Mouse (Mus musculus) liver, embryonic 14.5 days (tissue): ENCODE results near the gene Atn1. TPM values are rescaled to one million over a fixed set of nuclear protein-coding genes. Genes with fewer than 3 reads are reported as not detected.

Source experiments
- ATAC-seq: fragments of 200-750 bp; cut with Nextera tagmentation; 2 replicates; pipeline ENCODE4 v1.8.0; 2017; ENCODE audit warnings: moderate number of reproducible peaks, mild to moderate bottlenecking, moderate library complexity; ENCODE audit not compliant: insufficient read depth
- DNase-seq, 3 experiments: peaks; one replicate each; pipeline ENCODE4 v3.0.0-alpha.2; 2012 to 2013; ENCODE audit warnings: low read depth in 3 of 3, low spot score in 3 of 3
- H3K27ac ChIP-seq: fragments of 300-500 bp; sonication (generic); 2 replicates; pipeline ENCODE4 v1.5.1; 2014; ENCODE audit warnings: moderate library complexity, mild to moderate bottlenecking, control low read depth, inconsistent platforms
- H3K27me3 ChIP-seq: fragments of 300-500 bp; sonication (generic); 2 replicates; pipeline ENCODE4 v1.6.1; 2014; ENCODE audit warnings: mild to moderate bottlenecking, low read length, moderate library complexity; ENCODE audit not compliant: control insufficient read depth, insufficient read depth
- H3K36me3 ChIP-seq: fragments of 300-500 bp; sonication (generic); replicated peaks from 2 replicates; pipeline ENCODE4 v1.6.1; 2014; ENCODE audit warnings: low read depth; ENCODE audit not compliant: control insufficient read depth, insufficient read depth
- H3K4me1 ChIP-seq, 2 experiments: fragments of 200-500 bp in 1 of 2; fragments of 300-500 bp in 1 of 2; sonication (generic) in 1 of 2; replicated peaks; 2 replicates each; pipeline ENCODE4 v1.6.1; 2012 to 2014; ENCODE audit warnings: antibody characterized with exemption in 1 of 2, inconsistent platforms in 1 of 2, low read length in 1 of 2; ENCODE audit not compliant: control insufficient read depth in 2 of 2, insufficient read depth in 2 of 2
- H3K4me2 ChIP-seq: fragments of 300-500 bp; sonication (generic); 2 replicates; pipeline ENCODE4 v1.6.1; 2014; ENCODE audit warnings: low read depth, mild to moderate bottlenecking, control low read depth, moderate library complexity
- H3K4me3 ChIP-seq, 2 experiments: fragments of 200-500 bp in 1 of 2; fragments of 300-500 bp in 1 of 2; sonication (generic) in 1 of 2; 2 replicates each; pipeline ENCODE4 v1.5.1; 2012 to 2014; ENCODE audit warnings: low read depth in 2 of 2, low read length in 2 of 2, mild to moderate bottlenecking in 2 of 2, control low read depth in 1 of 2, inconsistent platforms in 1 of 2, moderate library complexity in 1 of 2; ENCODE audit not compliant: insufficient read depth in 1 of 2
- H3K9ac ChIP-seq: fragments of 300-500 bp; sonication (generic); replicated peaks from 2 replicates; pipeline ENCODE4 v1.6.1; 2014; ENCODE audit warnings: mild to moderate bottlenecking, control low read depth, moderate library complexity
- H3K9me3 ChIP-seq: fragments of 300-500 bp; sonication (generic); 2 replicates; pipeline ENCODE4 v1.6.1; 2016; ENCODE audit warnings: low read length, mixed read lengths; ENCODE audit not compliant: control insufficient read depth
- CTCF ChIP-seq: IDR thresholded peaks from 2 replicates; pipeline ENCODE4 v1.5.1; 2016; ENCODE audit warnings: antibody characterized with exemption, low read depth, control low read depth
- EP300 ChIP-seq: IDR thresholded peaks from 2 replicates; pipeline ENCODE4 v1.6.1; 2016; ENCODE audit warnings: antibody characterized with exemption, low read depth
- WGBS: fragments of 180-500 bp; shearing (Covaris S2); extraction: QIAGEN DNeasy Blood & Tissue Kit; methylation state at CpG from one replicate; pipeline ENCODE4 v1.1.7; 2014; ENCODE audit not compliant: insufficient replicate concordance; 5-methylcytosine and 5-hydroxymethylcytosine counted together
- polyA plus RNA-seq, 2 experiments: library from polyadenylated mRNA; depleted of rRNA in 1 of 2; stranded (reverse) in 1 of 2; unstranded in 1 of 2; fragments of >200 nt; fragmentation: Nextera tagmentation in 1 of 2; extraction: Ambion mirVana in 1 of 2; gene quantifications; 2 replicates each; pipeline versions ENCODE4 v1.2.1 to v1.2.3; 2012 to 2014

The Atn1 gene
- polyA plus RNA-seq, 2 experiments: 0.58 to 2.8 TPM

DNA sequence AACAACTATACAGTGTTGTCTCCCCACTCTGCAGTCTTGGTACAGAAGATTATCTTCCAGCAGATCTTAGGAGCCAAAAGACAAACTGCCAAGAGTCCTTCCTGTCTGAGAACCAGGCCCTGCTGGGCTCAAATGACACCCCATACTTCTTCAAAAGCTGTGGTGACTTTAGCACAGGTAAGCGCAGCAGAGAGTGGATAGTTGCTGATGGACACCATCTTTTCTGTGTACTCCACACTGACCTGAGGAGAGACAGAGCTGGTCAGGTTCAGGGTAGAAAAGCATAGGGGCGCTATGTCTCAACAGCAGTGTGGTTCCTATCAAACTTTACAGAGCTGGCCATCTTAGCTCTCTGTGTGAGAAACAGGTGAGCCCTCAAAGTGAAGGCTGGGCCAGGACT is 51.9 kb downstream of the Atn1 start:
- Histone ChIP-seq H3K36me3 (peaks cover 84% of the 10 kb centered on the region), H3K9ac (no peak overlapping the region), H3K27me3 (no peaks in the 10 kb centered on the region), H3K4me2 (no peak overlapping the region), H3K4me3 (no peak overlapping the region), H3K27ac (no peak overlapping the region), H3K4me1 (peaks cover 0 to 2% of the 10 kb centered on the region in 2 experiments; a peak in 2 of 4 replicates), H3K9me3 (no peaks in the 10 kb centered on the region)
- 87% methylated on average over 2 of the region's 2 CpGs for WGBS
- TF ChIP-seq EP300: no peak
- TF ChIP-seq CTCF: no peak
- no peak for ATAC-seq
- no peak for DNase-seq

DNA sequence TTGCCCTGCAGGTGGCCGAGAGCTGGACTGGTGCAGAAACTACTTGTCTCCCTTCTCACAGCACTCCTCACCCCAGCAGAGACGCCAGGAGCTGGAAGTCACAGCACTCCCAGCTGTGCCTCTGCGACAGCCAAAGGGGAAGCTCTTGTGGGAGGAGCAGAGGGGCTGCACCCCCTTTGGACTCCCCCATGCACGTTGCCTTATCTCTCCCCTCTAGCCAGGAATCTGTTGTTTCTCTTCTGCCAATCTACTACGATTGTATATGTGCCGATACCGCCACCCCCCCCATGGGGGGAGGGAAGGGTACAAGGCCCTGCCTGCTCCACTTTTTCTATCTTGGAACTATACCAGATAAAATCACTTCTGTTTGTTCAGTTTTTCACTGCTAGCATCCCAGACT is 52.5 kb downstream of the Atn1 start:
- ATAC-seq (no peak), DNase-seq (no peak)
- Histone ChIP-seq H3K4me3 (no peak overlapping the region), H3K4me2 (no peak overlapping the region), H3K27me3 (no peaks in the 10 kb centered on the region), H3K27ac (no peak overlapping the region), H3K4me1 (peaks cover 0 to 2% of the 10 kb centered on the region in 2 experiments; a peak in 1 of 4 replicates), H3K9ac (no peak overlapping the region), H3K9me3 (no peaks in the 10 kb centered on the region), H3K36me3 (peaks cover 90% of the 10 kb centered on the region)
- 42% methylated on average over 7 of the region's 7 CpGs for WGBS
- no peak for TF ChIP-seq CTCF
- TF ChIP-seq EP300: no peak

DNA sequence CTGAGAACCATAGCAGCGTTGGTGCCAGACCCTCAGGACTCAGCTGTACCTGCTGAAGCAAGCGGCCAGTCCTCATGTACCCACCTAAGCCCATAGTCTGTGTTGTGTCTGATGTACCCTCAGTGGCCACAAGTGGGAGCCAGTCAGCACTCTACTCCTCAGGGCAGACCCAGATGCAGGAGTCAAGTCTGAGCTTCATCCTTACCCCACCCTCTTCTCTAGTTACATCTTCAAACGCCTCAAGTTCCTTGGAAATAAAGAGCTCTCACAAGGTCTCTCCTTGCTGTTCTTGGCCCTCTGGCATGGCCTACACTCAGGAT is 53.6 kb downstream of the Atn1 start:
- Histone ChIP-seq H3K9me3 (no peaks in the 10 kb centered on the region), H3K36me3 (peaks cover 88% of the 10 kb centered on the region), H3K4me3 (no peak overlapping the region), H3K4me1 (no peaks in the 10 kb centered on the region), H3K4me2 (no peak overlapping the region), H3K27me3 (no peaks in the 10 kb centered on the region), H3K9ac (no peak overlapping the region), H3K27ac (no peak overlapping the region)
- TF ChIP-seq CTCF (peak; percentile 91), EP300 (no peak)
- ATAC-seq: peak; percentile 55; the same call in 1 of the 2 replicates
- peak in 1 of 3 experiments; percentile 54 for DNase-seq
- 47% methylated on average over 3 of the region's 3 CpGs for WGBS

DNA sequence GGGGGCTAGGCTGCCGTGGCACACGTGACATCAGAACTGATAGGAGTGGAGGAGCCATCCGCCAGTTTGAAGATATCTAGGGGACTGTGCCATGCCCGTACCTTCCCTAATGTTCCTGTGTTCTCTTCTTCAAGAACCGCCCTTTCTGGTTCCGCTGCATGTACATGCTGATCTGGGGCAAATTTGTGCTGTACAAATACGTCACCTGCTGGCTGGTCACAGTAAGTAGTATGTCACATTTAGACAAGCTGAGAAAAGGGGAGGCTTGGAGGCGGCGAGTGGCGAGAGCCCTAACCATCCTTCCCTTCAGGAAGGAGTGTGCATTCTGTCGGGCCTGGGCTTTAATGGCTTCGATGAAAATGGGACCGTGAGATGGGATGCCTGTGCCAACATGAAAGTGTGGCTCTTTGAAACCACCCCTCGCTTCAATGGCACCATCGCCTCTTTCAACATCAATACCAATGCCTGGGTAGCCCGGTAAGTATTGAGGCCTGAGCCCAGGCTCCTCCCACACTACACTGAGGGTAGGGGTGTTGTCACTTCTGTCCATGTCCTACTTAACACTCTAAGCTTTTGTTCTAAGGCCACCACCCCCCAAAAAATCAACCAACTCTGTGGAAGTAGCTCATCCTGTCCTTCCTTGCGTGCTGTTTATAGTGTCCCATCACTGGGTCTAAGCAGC is 54.1 kb downstream of the Atn1 start:
- no peaks in the 10 kb centered on the region for H3K27me3 ChIP-seq
- H3K27ac ChIP-seq: no peak overlapping the region
- no peaks in the 10 kb centered on the region for H3K4me1 ChIP-seq
- no peak overlapping the region for H3K4me3 ChIP-seq
- no peaks in the 10 kb centered on the region for H3K9me3 ChIP-seq
- no peak overlapping the region for H3K9ac ChIP-seq
- no peak overlapping the region for H3K4me2 ChIP-seq
- ATAC-seq: no peak; the same call in 1 of the 2 replicates
- no peak for DNase-seq
- peak; percentile 28; the same call in 1 of the 2 replicates for TF ChIP-seq CTCF
- TF ChIP-seq EP300: no peak
- peaks cover 84% of the 10 kb centered on the region for H3K36me3 ChIP-seq
- WGBS: 81% methylated on average over 17 of the region's 17 CpGs

DNA sequence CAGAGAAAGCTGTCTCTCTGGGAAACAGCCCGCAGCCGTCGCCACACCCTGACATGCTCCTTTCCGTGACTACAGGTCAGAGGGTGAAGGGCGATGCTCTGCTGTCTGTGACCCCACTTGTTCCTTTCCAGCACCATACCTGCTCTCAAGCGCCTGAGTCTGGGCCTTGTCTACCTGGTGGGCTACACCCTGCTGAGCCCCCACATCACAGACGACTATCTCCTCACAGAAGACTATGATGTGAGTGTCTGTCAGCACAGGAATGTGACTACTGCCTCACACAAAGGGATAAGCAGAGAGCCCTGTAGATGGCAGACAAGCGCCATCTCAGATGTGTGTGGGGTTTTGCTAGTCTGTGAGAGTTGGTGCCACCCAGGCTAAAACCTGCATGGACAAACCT is 55.0 kb downstream of the Atn1 start:
- no peaks in the 10 kb centered on the region for H3K4me1 ChIP-seq
- 81% methylated on average over 8 of the region's 8 CpGs for WGBS
- no peaks in the 10 kb centered on the region for H3K9me3 ChIP-seq
- H3K9ac ChIP-seq: no peak overlapping the region
- no peak for ATAC-seq
- DNase-seq: no peak
- no peaks in the 10 kb centered on the region for H3K27me3 ChIP-seq
- H3K4me2 ChIP-seq: no peak overlapping the region
- H3K27ac ChIP-seq: no peak overlapping the region
- no peak overlapping the region for H3K4me3 ChIP-seq
- peaks cover 76% of the 10 kb centered on the region for H3K36me3 ChIP-seq
- TF ChIP-seq CTCF (peak; percentile 47), EP300 (no peak)
